Mouse (Mus musculus): Measurements from ENCODE around the gene Flvcr1. TPM values are rescaled to one million over a fixed set of nuclear protein-coding genes. Genes with fewer than 3 reads are reported as not detected.
A peak's percentile ranks its signal among the peaks of the same experiment; 100 is the strongest.

Gene Flvcr1
- 9.7 and 11.1 TPM in 2 replicates for polyA plus RNA-seq (2016; fragmentation: Nextera tagmentation; extraction: Ambion mirVana)

GRCm38 (mm10) chr1:191026021-191026713, at the start of gene Flvcr1:
Gene Flvcr1 (minus strand): TSS chr1:191026158.
- Histone ChIP-seq H3K4me1 (peaks cover 19% of the 10 kb centered on the region), H3K27me3 (no peaks in the 10 kb centered on the region), H3K4me2 (replicated peaks) (peak within 1 kb of the TSS; percentile 73), H3K4me3 (peak within 1 kb of the TSS; percentile 82), H3K27ac (replicated peaks) (peak within 1 kb of the TSS; percentile 92), H3K9me3 (no peaks in the 10 kb centered on the region), H3K9ac (replicated peaks) (peak within 1 kb of the TSS; percentile 89), H3K36me3 (peaks cover 6% of the 10 kb centered on the region)
- under 1% methylated on average over 50 of the region's 50 CpGs for WGBS
- peak; percentile 99 for ATAC-seq (ENCODE audit: low FRiP score, low read depth)

- ATAC-seq (ENCODE audit: low FRiP score, low read depth): no peak
These were observed 49.4 kb upstream of the Flvcr1 start for GRCm38 (mm10) chr1:191075199-191075883.

GRCm38 (mm10) chr1:191073486-191073885, 47.5 kb upstream of the Flvcr1 start:
- Histone ChIP-seq H3K9ac (replicated peaks) (no peak overlapping the region), H3K27me3 (no peaks in the 10 kb centered on the region), H3K4me3 (no peak overlapping the region), H3K4me2 (replicated peaks) (no peak overlapping the region), H3K36me3 (peaks cover 75% of the 10 kb centered on the region), H3K27ac (replicated peaks) (no peak overlapping the region), H3K4me1 (no peaks in the 10 kb centered on the region), H3K9me3 (no peaks in the 10 kb centered on the region)
- WGBS: 92% methylated on average over 4 of the region's 4 CpGs
- ATAC-seq (ENCODE audit: low FRiP score, low read depth): no peak

More at GRCm38 (mm10) chr1:191075199-191075883, 49.4 kb upstream of the Flvcr1 start:
- no peak overlapping the region for H3K4me2 ChIP-seq (replicated peaks)
- no peak overlapping the region for H3K9ac ChIP-seq (replicated peaks)
- H3K4me1 ChIP-seq: no peaks in the 10 kb centered on the region
- peaks cover 69% of the 10 kb centered on the region for H3K36me3 ChIP-seq
- no peaks in the 10 kb centered on the region for H3K9me3 ChIP-seq
- 70% methylated on average over 10 of the region's 10 CpGs for WGBS
- H3K27me3 ChIP-seq: no peaks in the 10 kb centered on the region
- H3K27ac ChIP-seq (replicated peaks): no peak overlapping the region
- H3K4me3 ChIP-seq: no peak overlapping the region

- no peak for ATAC-seq (ENCODE audit: low FRiP score, low read depth)
- Histone ChIP-seq H3K4me1 (no peaks in the 10 kb centered on the region), H3K9ac (replicated peaks) (no peak overlapping the region), H3K9me3 (no peaks in the 10 kb centered on the region), H3K4me3 (no peak overlapping the region), H3K27me3 (no peaks in the 10 kb centered on the region), H3K36me3 (peaks cover 75% of the 10 kb centered on the region), H3K27ac (replicated peaks) (no peak overlapping the region), H3K4me2 (replicated peaks) (no peak overlapping the region)
- 87% methylated on average over 6 of the region's 6 CpGs for WGBS
These were observed 47.0 kb upstream of the Flvcr1 start for GRCm38 (mm10) chr1:191073001-191073400.

GRCm38 (mm10) chr1:191072329-191072913, 46.5 kb upstream of the Flvcr1 start:
- Histone ChIP-seq H3K4me1 (no peaks in the 10 kb centered on the region), H3K9ac (replicated peaks) (no peak overlapping the region), H3K27me3 (no peaks in the 10 kb centered on the region), H3K4me3 (no peak overlapping the region), H3K27ac (replicated peaks) (no peak overlapping the region), H3K9me3 (no peaks in the 10 kb centered on the region), H3K4me2 (replicated peaks) (no peak overlapping the region), H3K36me3 (peaks cover 73% of the 10 kb centered on the region)
- WGBS: 92% methylated on average over 16 of the region's 16 CpGs
- ATAC-seq (ENCODE audit: low FRiP score, low read depth): no peak

GRCm38 (mm10) chr1:191071613-191072012, 45.7 kb upstream of the Flvcr1 start:
- no peak overlapping the region for H3K4me2 ChIP-seq (replicated peaks)

GRCm38 (mm10) chr1:191070259-191070658, 44.3 kb upstream of the Flvcr1 start:
- no peak overlapping the region for H3K4me3 ChIP-seq
- no peaks in the 10 kb centered on the region for H3K9me3 ChIP-seq
- no peaks in the 10 kb centered on the region for H3K27me3 ChIP-seq
- H3K36me3 ChIP-seq: peaks cover 82% of the 10 kb centered on the region
- H3K4me1 ChIP-seq: no peaks in the 10 kb centered on the region
- no peak overlapping the region for H3K27ac ChIP-seq (replicated peaks)
- no peak for ATAC-seq (ENCODE audit: low FRiP score, low read depth)
- H3K9ac ChIP-seq (replicated peaks): no peak overlapping the region
- no peak overlapping the region for H3K4me2 ChIP-seq (replicated peaks)
- WGBS: 92% methylated on average over 4 of the region's 4 CpGs

More at GRCm38 (mm10) chr1:191071613-191072012, 45.7 kb upstream of the Flvcr1 start:
- Histone ChIP-seq H3K4me3 (no peak overlapping the region), H3K9ac (replicated peaks) (no peak overlapping the region), H3K27ac (replicated peaks) (no peak overlapping the region), H3K9me3 (no peaks in the 10 kb centered on the region), H3K36me3 (peaks cover 70% of the 10 kb centered on the region), H3K4me1 (no peaks in the 10 kb centered on the region), H3K27me3 (no peaks in the 10 kb centered on the region)
- WGBS: 91% methylated on average over 6 of the region's 6 CpGs
- no peak for ATAC-seq (ENCODE audit: low FRiP score, low read depth)

- WGBS: 81% methylated on average over 5 of the region's 5 CpGs
- H3K4me1 ChIP-seq: peaks cover 8% of the 10 kb centered on the region
- H3K4me3 ChIP-seq: no peak overlapping the region
- H3K27ac ChIP-seq (replicated peaks): no peak overlapping the region
- H3K4me2 ChIP-seq (replicated peaks): no peak overlapping the region
- H3K9me3 ChIP-seq: no peaks in the 10 kb centered on the region
- H3K9ac ChIP-seq (replicated peaks): no peak overlapping the region
- H3K36me3 ChIP-seq: peaks cover 74% of the 10 kb centered on the region
- ATAC-seq (ENCODE audit: low FRiP score, low read depth): no peak
- H3K27me3 ChIP-seq: no peaks in the 10 kb centered on the region
These were observed 42.4 kb upstream of the Flvcr1 start for GRCm38 (mm10) chr1:191068377-191068776.

GRCm38 (mm10) chr1:191065188-191065587, 39.2 kb upstream of the Flvcr1 start:
- H3K27me3 ChIP-seq: no peaks in the 10 kb centered on the region
- H3K27ac ChIP-seq (replicated peaks): no peak overlapping the region
- no peaks in the 10 kb centered on the region for H3K9me3 ChIP-seq
- no peak overlapping the region for H3K4me3 ChIP-seq
- H3K4me2 ChIP-seq (replicated peaks): no peak overlapping the region
- no peak overlapping the region for H3K9ac ChIP-seq (replicated peaks)
- no peak for ATAC-seq (ENCODE audit: low FRiP score, low read depth)
- H3K36me3 ChIP-seq: peaks cover 43% of the 10 kb centered on the region
- peaks cover 17% of the 10 kb centered on the region for H3K4me1 ChIP-seq
- 88% methylated on average over 4 of the region's 4 CpGs for WGBS

GRCm38 (mm10) chr1:191064535-191064934, 38.6 kb upstream of the Flvcr1 start:
- no peak overlapping the region for H3K27ac ChIP-seq (replicated peaks)
- ATAC-seq (ENCODE audit: low FRiP score, low read depth): no peak
- peaks cover 37% of the 10 kb centered on the region for H3K36me3 ChIP-seq
- peaks cover 17% of the 10 kb centered on the region for H3K4me1 ChIP-seq
- WGBS: 84% methylated on average over 2 of the region's 2 CpGs
- H3K9ac ChIP-seq (replicated peaks): no peak overlapping the region
- no peaks in the 10 kb centered on the region for H3K9me3 ChIP-seq
- no peaks in the 10 kb centered on the region for H3K27me3 ChIP-seq
- H3K4me2 ChIP-seq (replicated peaks): no peak overlapping the region
- no peak overlapping the region for H3K4me3 ChIP-seq

- H3K27ac ChIP-seq (replicated peaks): no peak overlapping the region
- H3K9me3 ChIP-seq: no peaks in the 10 kb centered on the region
- WGBS: 64% methylated on average over 9 of the region's 9 CpGs
- ATAC-seq (ENCODE audit: low FRiP score, low read depth): no peak
- peak overlapping the region; percentile 70 for H3K4me3 ChIP-seq
- H3K4me1 ChIP-seq: peaks cover 17% of the 10 kb centered on the region
- H3K9ac ChIP-seq (replicated peaks): peak overlapping the region; percentile 76; the same call in 1 of the 2 replicates
- H3K27me3 ChIP-seq: no peaks in the 10 kb centered on the region
- peak overlapping the region; percentile 84 for H3K4me2 ChIP-seq (replicated peaks)
- peaks cover 29% of the 10 kb centered on the region for H3K36me3 ChIP-seq
These were observed 37.7 kb upstream of the Flvcr1 start for GRCm38 (mm10) chr1:191063700-191064099.

All from midbrain, embryonic 12.5 days (tissue).